Mouse (Mus musculus): Measurements from ENCODE around the gene Sox8. TPM values are rescaled to one million over a fixed set of nuclear protein-coding genes. Genes with fewer than 3 reads are reported as not detected.

Sox8 gene
- polyA plus RNA-seq, 1 experiment from 2014 or later: 0.70 TPM

DNA sequence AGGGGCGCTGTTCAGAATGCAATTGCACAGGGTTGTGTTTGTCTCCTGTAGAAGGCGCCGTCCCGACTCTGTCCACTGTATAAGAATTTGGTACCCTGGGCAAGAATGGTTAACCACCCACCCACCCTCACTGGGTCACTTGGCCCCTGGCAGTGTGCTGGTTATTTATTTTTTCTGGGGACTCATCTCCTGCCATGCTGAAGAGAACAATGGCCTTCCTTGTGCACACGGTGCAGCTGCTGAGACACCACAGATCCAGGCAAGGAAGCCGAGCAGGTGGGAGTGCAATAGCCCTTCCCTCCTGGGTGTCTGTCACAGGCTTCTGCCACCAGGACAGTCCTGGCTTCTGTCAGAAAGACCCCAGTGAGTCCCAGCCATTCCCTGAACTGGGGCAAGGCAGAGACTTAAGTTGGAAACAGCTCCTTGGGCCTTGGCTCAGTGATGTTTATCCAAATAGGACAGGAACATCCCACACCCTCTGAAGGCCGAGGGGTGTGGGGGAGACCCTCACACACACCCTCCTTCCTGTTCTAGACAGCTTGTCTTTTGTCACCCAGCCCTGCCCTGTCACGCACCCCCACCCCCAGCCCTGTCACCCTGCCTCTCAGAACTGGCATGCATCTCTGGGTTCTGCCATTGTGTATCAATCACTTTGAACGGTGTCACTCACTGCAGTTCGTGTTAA lies 38.5 kb upstream of the Sox8 start:
- no peak overlapping the region for H3K4me3 ChIP-seq (ENCODE audit: control insufficient read depth in 1 of 2, insufficient read depth in 1 of 2, low read depth in 1 of 2, low read length in 2 of 2)
- H3K36me3 ChIP-seq (ENCODE audit: control insufficient read depth, insufficient read depth, low read length): peaks cover 20% of the 10 kb centered on the region
- no peak overlapping the region for H3K9ac ChIP-seq (ENCODE audit: low read length)
- no peak for ATAC-seq (ENCODE audit: insufficient number of reproducible peaks, insufficient read depth, low FRiP score, low read depth)
- peaks cover 21 to 39% of the 10 kb centered on the region in 2 experiments for H3K4me1 ChIP-seq (ENCODE audit: control insufficient read depth in 2 of 2, insufficient read depth in 2 of 2, low read length in 2 of 2)
- H3K27ac ChIP-seq (replicated peaks in 1 of 2; ENCODE audit: control insufficient read depth in 1 of 2, insufficient read depth in 1 of 2, low read depth in 2 of 2, low read length in 2 of 2): no peak overlapping the region
- WGBS: 55% methylated on average over 10 of the region's 10 CpGs
- H3K27me3 ChIP-seq (ENCODE audit: control insufficient read depth, insufficient read depth, low read length): no peaks in the 10 kb centered on the region
- no peaks in the 10 kb centered on the region for H3K9me3 ChIP-seq (ENCODE audit: control insufficient read depth, low read length)
- H3K4me2 ChIP-seq (ENCODE audit: low read length): no peak overlapping the region

DNA sequence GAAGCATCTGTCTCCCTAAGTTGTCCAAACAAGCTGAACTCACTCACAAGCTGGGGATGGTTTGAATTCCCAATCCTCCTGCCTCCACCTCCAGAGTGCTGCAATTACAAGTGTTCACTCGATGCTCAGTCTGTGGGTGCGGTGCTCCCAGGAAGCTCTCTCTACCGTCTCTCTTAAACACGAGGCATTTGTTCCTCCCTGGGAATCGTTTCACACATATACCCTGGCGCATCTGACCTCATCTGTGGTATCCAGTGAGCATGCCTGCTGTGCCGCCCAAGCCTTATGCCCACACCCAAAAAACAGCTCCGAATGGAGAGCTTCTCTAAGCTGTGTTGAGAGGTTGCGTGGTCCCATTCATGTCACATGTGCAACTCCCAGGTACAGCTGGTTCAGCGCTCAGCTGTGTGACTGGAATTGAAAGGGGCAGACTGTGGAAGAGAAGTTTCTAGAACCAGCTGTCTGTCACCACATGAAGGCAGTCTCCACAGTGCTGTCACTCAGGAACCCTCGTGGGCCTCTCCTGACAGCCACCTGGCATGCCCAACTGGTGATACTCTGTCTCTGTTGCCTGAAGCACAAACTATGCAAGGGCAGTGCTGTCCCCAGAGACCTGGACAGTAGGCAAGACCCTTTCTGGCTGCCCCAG lies 37.8 kb upstream of the Sox8 start:
- Histone ChIP-seq H3K36me3 (ENCODE audit: control insufficient read depth, insufficient read depth, low read length) (peaks cover 16% of the 10 kb centered on the region), H3K4me2 (ENCODE audit: low read length) (no peak overlapping the region), H3K9ac (ENCODE audit: low read length) (no peak overlapping the region), H3K27me3 (ENCODE audit: control insufficient read depth, insufficient read depth, low read length) (no peaks in the 10 kb centered on the region), H3K4me1 (ENCODE audit: control insufficient read depth in 2 of 2, insufficient read depth in 2 of 2, low read length in 2 of 2) (peaks cover 21 to 39% of the 10 kb centered on the region in 2 experiments), H3K9me3 (ENCODE audit: control insufficient read depth, low read length) (no peaks in the 10 kb centered on the region), H3K27ac (replicated peaks in 1 of 2; ENCODE audit: control insufficient read depth in 1 of 2, insufficient read depth in 1 of 2, low read depth in 2 of 2, low read length in 2 of 2) (no peak overlapping the region), H3K4me3 (ENCODE audit: control insufficient read depth in 1 of 2, insufficient read depth in 1 of 2, low read depth in 1 of 2, low read length in 2 of 2) (no peak overlapping the region)
- WGBS: 80% methylated on average over 11 of the region's 11 CpGs
- no peak for ATAC-seq (ENCODE audit: insufficient number of reproducible peaks, insufficient read depth, low FRiP score, low read depth)

DNA sequence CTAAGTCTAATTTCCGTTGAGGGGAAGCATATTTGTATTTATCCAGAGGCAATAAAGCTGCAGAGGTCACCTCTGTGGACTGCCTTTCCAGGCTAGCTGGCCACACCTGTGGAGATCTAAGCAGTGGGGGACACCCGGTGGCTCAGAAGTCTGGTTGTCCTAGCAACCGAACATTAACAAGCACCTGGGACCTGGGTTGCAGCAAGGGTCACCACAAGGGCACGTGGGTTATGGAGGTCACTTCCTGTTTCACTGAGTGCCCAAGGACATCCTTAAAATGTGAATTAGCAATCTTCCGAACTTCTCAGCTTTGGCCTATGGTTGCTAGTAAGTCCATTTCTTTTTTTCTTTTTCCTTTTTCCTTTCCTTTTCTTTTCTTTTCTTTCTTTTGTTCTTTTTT lies 33.7 kb upstream of the Sox8 start:
- H3K9me3 ChIP-seq (ENCODE audit: control insufficient read depth, low read length): no peaks in the 10 kb centered on the region
- no peaks in the 10 kb centered on the region for H3K27me3 ChIP-seq (ENCODE audit: control insufficient read depth, insufficient read depth, low read length)
- H3K36me3 ChIP-seq (ENCODE audit: control insufficient read depth, insufficient read depth, low read length): peaks cover 6% of the 10 kb centered on the region
- H3K4me1 ChIP-seq (ENCODE audit: control insufficient read depth in 2 of 2, insufficient read depth in 2 of 2, low read length in 2 of 2): peaks cover 14 to 20% of the 10 kb centered on the region in 2 experiments
- H3K27ac ChIP-seq (replicated peaks in 1 of 2; ENCODE audit: control insufficient read depth in 1 of 2, insufficient read depth in 1 of 2, low read depth in 2 of 2, low read length in 2 of 2): no peak overlapping the region
- H3K9ac ChIP-seq (ENCODE audit: low read length): no peak overlapping the region
- H3K4me3 ChIP-seq (ENCODE audit: control insufficient read depth in 1 of 2, insufficient read depth in 1 of 2, low read depth in 1 of 2, low read length in 2 of 2): no peak overlapping the region
- H3K4me2 ChIP-seq (ENCODE audit: low read length): no peak overlapping the region
- WGBS: 74% methylated on average over 5 of the region's 5 CpGs
- ATAC-seq (ENCODE audit: insufficient number of reproducible peaks, insufficient read depth, low FRiP score, low read depth): no peak

DNA sequence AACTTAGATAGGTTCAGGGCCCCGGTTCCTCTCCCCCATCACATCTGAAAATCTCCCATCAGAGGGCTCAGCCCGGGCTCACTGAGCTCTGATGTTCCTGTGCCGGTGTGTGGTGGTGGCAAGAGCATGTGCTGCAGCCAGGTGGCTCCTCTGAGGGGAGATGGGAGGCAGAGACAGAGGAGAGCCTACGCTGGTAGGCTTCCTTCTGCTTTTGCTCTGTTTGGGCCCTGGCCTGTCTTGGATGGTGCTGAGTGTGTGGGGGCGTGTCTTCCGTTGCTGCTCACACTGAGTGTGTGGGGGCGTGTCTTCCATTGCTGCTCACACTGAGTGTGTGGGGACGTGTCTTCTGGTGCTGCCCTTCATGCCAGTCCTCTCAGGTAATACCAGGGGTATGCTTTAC lies 31.9 kb upstream of the Sox8 start:
- 78% methylated on average over 8 of the region's 8 CpGs for WGBS
- Histone ChIP-seq H3K4me3 (ENCODE audit: control insufficient read depth in 1 of 2, insufficient read depth in 1 of 2, low read depth in 1 of 2, low read length in 2 of 2) (no peak overlapping the region), H3K9me3 (ENCODE audit: control insufficient read depth, low read length) (no peaks in the 10 kb centered on the region), H3K27ac (replicated peaks in 1 of 2; ENCODE audit: control insufficient read depth in 1 of 2, insufficient read depth in 1 of 2, low read depth in 2 of 2, low read length in 2 of 2) (no peak overlapping the region), H3K4me1 (ENCODE audit: control insufficient read depth in 2 of 2, insufficient read depth in 2 of 2, low read length in 2 of 2) (peaks cover 9 to 11% of the 10 kb centered on the region in 2 experiments), H3K4me2 (ENCODE audit: low read length) (no peak overlapping the region), H3K36me3 (ENCODE audit: control insufficient read depth, insufficient read depth, low read length) (no peaks in the 10 kb centered on the region), H3K9ac (ENCODE audit: low read length) (no peak overlapping the region), H3K27me3 (ENCODE audit: control insufficient read depth, insufficient read depth, low read length) (no peaks in the 10 kb centered on the region)
- ATAC-seq (ENCODE audit: insufficient number of reproducible peaks, insufficient read depth, low FRiP score, low read depth): 0 out of 2 replicates have a peak, but pooled peaks have one; percentile 6

DNA sequence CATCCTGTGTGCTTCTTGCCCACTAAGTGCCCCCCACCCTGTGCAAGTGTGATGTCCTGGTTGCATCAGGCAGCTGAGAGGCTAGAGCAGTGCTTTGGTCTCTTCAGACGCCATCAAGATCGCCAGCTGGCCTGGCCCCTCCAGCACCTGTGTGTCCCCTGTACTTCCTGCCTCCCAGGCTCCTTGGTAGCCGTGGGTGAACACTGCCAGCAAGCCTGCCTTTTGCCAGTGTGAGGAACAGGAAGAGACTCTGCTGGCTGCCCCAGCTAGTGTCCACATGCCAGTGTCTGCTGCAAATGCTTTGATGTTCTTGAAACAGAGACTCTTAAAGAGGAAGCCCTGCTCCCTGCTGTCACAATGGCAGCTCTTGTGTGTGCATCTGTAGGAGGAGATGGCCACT lies 27.1 kb upstream of the Sox8 start:
- Histone ChIP-seq H3K27ac (replicated peaks in 1 of 2; ENCODE audit: control insufficient read depth in 1 of 2, insufficient read depth in 1 of 2, low read depth in 2 of 2, low read length in 2 of 2) (no peak overlapping the region), H3K9me3 (ENCODE audit: control insufficient read depth, low read length) (no peaks in the 10 kb centered on the region), H3K9ac (ENCODE audit: low read length) (no peak overlapping the region), H3K36me3 (ENCODE audit: control insufficient read depth, insufficient read depth, low read length) (peaks cover 11% of the 10 kb centered on the region; the same call in 1 of the 2 replicates), H3K4me1 (ENCODE audit: control insufficient read depth in 2 of 2, insufficient read depth in 2 of 2, low read length in 2 of 2) (peaks cover 4 to 9% of the 10 kb centered on the region in 2 experiments; a peak in 3 of 4 replicates), H3K4me3 (ENCODE audit: control insufficient read depth in 1 of 2, insufficient read depth in 1 of 2, low read depth in 1 of 2, low read length in 2 of 2) (no peak overlapping the region), H3K4me2 (ENCODE audit: low read length) (no peak overlapping the region), H3K27me3 (ENCODE audit: control insufficient read depth, insufficient read depth, low read length) (no peaks in the 10 kb centered on the region)
- ATAC-seq (ENCODE audit: insufficient number of reproducible peaks, insufficient read depth, low FRiP score, low read depth): no peak
- 72% methylated on average over 3 of the region's 3 CpGs for WGBS

DNA sequence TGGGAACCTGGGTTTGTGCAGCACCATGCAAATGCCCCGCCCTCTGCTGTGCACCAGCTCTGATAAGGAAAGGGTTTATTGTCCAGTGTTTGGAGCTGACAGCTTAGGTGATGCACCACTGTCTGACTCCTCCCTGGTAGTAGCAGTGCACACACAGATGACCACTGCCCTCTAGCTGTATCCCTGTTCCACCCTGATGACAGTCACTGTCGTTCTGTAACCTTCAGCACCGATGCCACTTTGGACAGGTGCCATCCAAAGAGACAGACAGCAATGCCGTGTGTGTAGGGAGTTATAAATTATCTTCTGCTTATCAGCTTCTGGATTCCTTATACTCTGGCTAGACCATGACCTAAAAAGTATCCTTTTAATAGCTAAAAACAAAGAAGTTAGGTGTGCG lies 25.0 kb upstream of the Sox8 start:
- 42% methylated on average over 5 of the region's 5 CpGs for WGBS

DNA sequence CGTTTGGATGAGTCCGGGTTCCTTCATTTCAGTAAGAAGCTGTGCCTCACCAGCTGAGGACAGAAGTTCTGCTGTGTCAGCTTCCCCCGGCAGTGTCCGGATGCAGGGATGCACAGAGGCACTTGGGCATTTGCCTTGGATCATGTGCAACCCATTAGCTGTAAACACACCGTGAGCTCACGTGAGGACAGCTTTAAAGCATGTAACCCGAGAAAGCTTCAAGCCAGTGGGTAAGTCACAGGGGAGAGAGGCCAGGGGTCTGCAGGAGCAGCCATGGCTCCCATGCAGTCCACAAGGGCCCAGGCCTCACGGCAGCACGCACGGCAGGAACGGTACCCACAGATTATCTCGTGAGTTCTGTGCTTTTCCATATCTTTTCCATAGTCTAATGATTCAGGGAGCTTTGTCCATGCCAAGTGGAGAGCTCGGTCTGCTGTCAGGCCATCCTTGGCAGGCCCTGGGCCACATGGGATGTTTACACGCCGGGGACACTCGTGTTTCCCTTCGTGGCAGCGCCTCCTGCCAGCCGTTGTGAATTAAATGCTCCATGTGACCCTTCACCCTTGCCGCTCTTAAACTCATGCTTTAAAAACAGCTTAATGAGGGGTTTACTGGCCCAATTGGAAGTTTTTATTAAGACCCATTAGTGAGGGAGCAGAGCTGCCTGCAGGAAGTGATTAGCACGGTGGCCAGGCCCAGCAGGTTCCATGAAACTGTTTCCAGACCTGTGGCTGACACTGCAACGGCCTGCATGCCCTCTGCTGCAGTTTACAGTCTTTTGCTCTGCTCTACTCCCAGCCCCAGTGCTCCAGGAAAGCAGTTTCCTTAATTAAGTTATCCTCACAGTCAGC lies 23.1 kb upstream of the Sox8 start:
- H3K4me1 ChIP-seq (ENCODE audit: control insufficient read depth in 2 of 2, insufficient read depth in 2 of 2, low read length in 2 of 2): no peaks in the 10 kb centered on the region; a peak in 1 of 4 replicates
- 74% methylated on average over 22 of the region's 22 CpGs for WGBS
- peaks cover 42% of the 10 kb centered on the region for H3K36me3 ChIP-seq (ENCODE audit: control insufficient read depth, insufficient read depth, low read length)
- no peak for ATAC-seq (ENCODE audit: insufficient number of reproducible peaks, insufficient read depth, low FRiP score, low read depth)
- H3K9ac ChIP-seq (ENCODE audit: low read length): no peak overlapping the region
- no peaks in the 10 kb centered on the region for H3K27me3 ChIP-seq (ENCODE audit: control insufficient read depth, insufficient read depth, low read length)
- no peak overlapping the region for H3K4me3 ChIP-seq (ENCODE audit: control insufficient read depth in 1 of 2, insufficient read depth in 1 of 2, low read depth in 1 of 2, low read length in 2 of 2)
- H3K9me3 ChIP-seq (ENCODE audit: control insufficient read depth, low read length): no peaks in the 10 kb centered on the region
- H3K4me2 ChIP-seq (ENCODE audit: low read length): no peak overlapping the region
- no peak overlapping the region for H3K27ac ChIP-seq (replicated peaks in 1 of 2; ENCODE audit: control insufficient read depth in 1 of 2, insufficient read depth in 1 of 2, low read depth in 2 of 2, low read length in 2 of 2)

More for the DNA sequence above, 25.0 kb upstream of the Sox8 start:
- H3K27me3 ChIP-seq (ENCODE audit: control insufficient read depth, insufficient read depth, low read length): no peaks in the 10 kb centered on the region
- ATAC-seq (ENCODE audit: insufficient number of reproducible peaks, insufficient read depth, low FRiP score, low read depth): no peak
- H3K9ac ChIP-seq (ENCODE audit: low read length): no peak overlapping the region
- no peaks in the 10 kb centered on the region for H3K9me3 ChIP-seq (ENCODE audit: control insufficient read depth, low read length)
- peaks cover 2 to 4% of the 10 kb centered on the region in 2 experiments; a peak in 2 of 4 replicates for H3K4me1 ChIP-seq (ENCODE audit: control insufficient read depth in 2 of 2, insufficient read depth in 2 of 2, low read length in 2 of 2)
- no peak overlapping the region for H3K4me2 ChIP-seq (ENCODE audit: low read length)
- no peak overlapping the region for H3K27ac ChIP-seq (replicated peaks in 1 of 2; ENCODE audit: control insufficient read depth in 1 of 2, insufficient read depth in 1 of 2, low read depth in 2 of 2, low read length in 2 of 2)
- no peak overlapping the region for H3K4me3 ChIP-seq (ENCODE audit: control insufficient read depth in 1 of 2, insufficient read depth in 1 of 2, low read depth in 1 of 2, low read length in 2 of 2)
- peaks cover 24% of the 10 kb centered on the region for H3K36me3 ChIP-seq (ENCODE audit: control insufficient read depth, insufficient read depth, low read length)

Data from heart, embryonic 14.5 days (tissue).